Mouse (Mus musculus) erythroblast, embryonic 14.5 days (primary cell): ENCODE data around the gene Ccr4.

ENCODE experiments used
- GATA1 ChIP-seq: IDR thresholded peaks from 2 replicates; pipeline ENCODE4 v1.6.1; 2012; ENCODE audit warnings: low read length, inconsistent platforms, mixed read lengths
- TAL1 ChIP-seq: IDR thresholded peaks from 3 replicates; pipeline ENCODE4 v1.6.1; 2012; ENCODE audit warnings: low read length, inconsistent platforms, mixed read lengths

DNA sequence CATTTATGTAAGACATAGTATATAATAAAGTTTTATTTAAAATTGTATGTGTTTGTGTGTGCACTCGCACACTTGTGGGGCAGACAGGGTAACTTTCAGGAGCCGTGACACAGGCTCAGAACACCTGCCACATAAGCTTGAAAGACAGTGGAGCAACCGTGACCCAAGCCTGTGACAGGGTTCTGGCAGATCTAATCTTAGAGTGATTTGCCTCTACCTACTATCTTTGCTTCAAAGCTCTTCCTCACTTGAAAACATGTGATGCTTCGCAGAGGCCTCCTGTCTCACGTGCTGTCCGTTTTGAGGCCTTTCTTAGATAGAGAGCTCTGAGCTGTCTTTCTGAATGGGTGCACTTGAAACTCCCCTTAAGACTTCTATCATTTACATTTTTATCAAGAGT lies 52.3 kb downstream of the Ccr4 start:
- TF ChIP-seq GATA1 (no peak), TAL1 (no peak)
